21 mouse cellular contexts compared by ENCODE assay signal in genomic region chr7:50755516-50755915, GRCm38 (mm10).
DNase-seq lines count a peak whose midpoint lies in the region; ATAC-seq and TF ChIP-seq lines count a peak whose summit lies in the region.
"Had no signal": no experiment of that assay in that cellular context is flagged by ENCODE, and none has a peak within 500 bp of the region (broad histone marks: within the 10 kb centered on the region; RNA-seq: fewer than 3 reads in every experiment).

No protein-coding gene starts in this region.

- H3K79me2 ChIP-seq in liver, adult 2 months (ENCODE audit: control insufficient read depth, insufficient read depth, low read length) = no peaks in the 10 kb centered on the region

- peak; percentile 61 for DNase-seq in liver, adult 2 months (ENCODE audit: extremely low read depth, low read depth, low spot score)
- DNase-seq in liver, embryonic 11.5 days (ENCODE audit: low spot score) = no peak
- no peak for DNase-seq in liver, postnatal 0 days
- no peak for DNase-seq in liver
- DNase-seq in lung, embryonic 14.5 days = peak; percentile 15
- no peak for DNase-seq in lung, postnatal 0 days (ENCODE audit: low spot score)
- DNase-seq: adrenal gland, adult 2 months; adrenal gland, adult 8-10 months; adrenal gland, postnatal 10 days; adrenal gland, postnatal 14 days; adrenal gland, postnatal 25 days; adrenal gland, postnatal 36 days; B cell, adult 2 months; cerebellum, adult 11 months; cerebellum, adult 11-12 months; cerebellum, adult 18-20 months had no signal

- no peaks in the 10 kb centered on the region for H3K9me3 ChIP-seq in liver, embryonic 11.5 days (ENCODE audit: control insufficient read depth, low read length)
- no peaks in the 10 kb centered on the region for H3K9me3 ChIP-seq in liver, postnatal 0 days (ENCODE audit: low read length)
- no peaks in the 10 kb centered on the region for H3K9me3 ChIP-seq in lung, embryonic 14.5 days (ENCODE audit: low read depth, low read length)
- H3K9me3 ChIP-seq in lung, postnatal 0 days (ENCODE audit: low read length) = no peaks in the 10 kb centered on the region
- H3K9me3 ChIP-seq: G1E had no signal

- TF ChIP-seq POLR2A in liver, adult 2 months (IDR thresholded peaks at IDR 0.05; ENCODE audit: extremely low read depth, insufficient read depth, low read length) = no peak

- 32% methylated on average over 3 of the region's 3 CpGs for WGBS in liver, adult 2 months
- WGBS in liver, embryonic 11.5 days = 69% methylated on average over 3 of the region's 3 CpGs
- 58% methylated on average over 3 of the region's 3 CpGs for WGBS in liver, postnatal 0 days (ENCODE audit: insufficient replicate concordance)
- 54% methylated on average over 3 of the region's 3 CpGs for WGBS in lung, embryonic 14.5 days
- 58% methylated on average over 3 of the region's 3 CpGs for WGBS in lung, postnatal 0 days

- TF ChIP-seq EP300 in liver, postnatal 0 days (IDR thresholded peaks at IDR 0.05; ENCODE audit: low read depth) = no peak
- no peak for TF ChIP-seq EP300 in lung, postnatal 0 days (IDR thresholded peaks at IDR 0.05)

- H3K4me3 ChIP-seq in liver, adult 2 months (ENCODE audit: insufficient read depth, low read depth, low read length) = no peak overlapping the region
- no peak overlapping the region for H3K4me3 ChIP-seq in liver, embryonic 11.5 days (ENCODE audit: low read depth, low read length)
- no peak overlapping the region for H3K4me3 ChIP-seq in liver, postnatal 0 days (ENCODE audit: low read depth, low read length)
- no peak overlapping the region for H3K4me3 ChIP-seq in lung, embryonic 14.5 days (ENCODE audit: low read depth, low read length)
- H3K4me3 ChIP-seq in lung, postnatal 0 days (ENCODE audit: low read depth, low read length) = no peak overlapping the region

- no peak overlapping the region for H3K9ac ChIP-seq in liver, adult 2 months (ENCODE audit: low read depth, low read length)
- no peak overlapping the region for H3K9ac ChIP-seq in liver, embryonic 11.5 days (ENCODE audit: low read depth, low read length)
- no peak overlapping the region for H3K9ac ChIP-seq in liver, postnatal 0 days (replicated peaks)
- no peak overlapping the region for H3K9ac ChIP-seq in lung, embryonic 14.5 days
- H3K9ac ChIP-seq in lung, postnatal 0 days (replicated peaks; ENCODE audit: low read depth) = no peak overlapping the region

- no peak for TF ChIP-seq CTCF in liver, adult 2 months (IDR thresholded peaks at IDR 0.05; ENCODE audit: low read depth, low read length)
- no peak for TF ChIP-seq CTCF in liver, postnatal 0 days (IDR thresholded peaks at IDR 0.05; ENCODE audit: low read depth)
- no peak for TF ChIP-seq CTCF in lung, embryonic 14.5 days (IDR thresholded peaks at IDR 0.05; ENCODE audit: low read depth)
- no peak for TF ChIP-seq CTCF in lung, postnatal 0 days (IDR thresholded peaks at IDR 0.05)

- H3K4me1 ChIP-seq in liver, adult 2 months (ENCODE audit: control insufficient read depth, insufficient read depth, low read length) = no peaks in the 10 kb centered on the region
- no peaks in the 10 kb centered on the region for H3K4me1 ChIP-seq in liver, embryonic 11.5 days (replicated peaks; ENCODE audit: control insufficient read depth, insufficient read depth, low read length)
- H3K4me1 ChIP-seq in liver, postnatal 0 days (ENCODE audit: insufficient read depth) = no peaks in the 10 kb centered on the region
- H3K4me1 ChIP-seq in lung, embryonic 14.5 days (ENCODE audit: insufficient read depth) = no peaks in the 10 kb centered on the region
- no peaks in the 10 kb centered on the region for H3K4me1 ChIP-seq in lung, postnatal 0 days (ENCODE audit: insufficient read depth, low read depth, low read length)

- ATAC-seq in liver, embryonic 11.5 days (replicated peaks; ENCODE audit: low FRiP score) = no peak
- peak; percentile 85 for ATAC-seq in liver, postnatal 0 days
- no peak for ATAC-seq in lung, embryonic 14.5 days (ENCODE audit: insufficient read depth)
- ATAC-seq in lung, postnatal 0 days = no peak
- ATAC-seq: activated CD4-positive, CD25-positive, alpha-beta regulatory T cell, adult 4 months; CD4-positive, CD25-positive, alpha-beta regulatory T cell, adult 4 months; Patski had no signal

- H3K4me2 ChIP-seq in liver, embryonic 11.5 days = no peak overlapping the region
- H3K4me2 ChIP-seq in liver, postnatal 0 days (ENCODE audit: low read depth, low read length) = no peak overlapping the region
- H3K4me2 ChIP-seq in lung, embryonic 14.5 days = no peak overlapping the region
- no peak overlapping the region for H3K4me2 ChIP-seq in lung, postnatal 0 days (replicated peaks; ENCODE audit: low read depth, low read length)

- H3K27me3 ChIP-seq in liver, adult 2 months (ENCODE audit: control insufficient read depth, insufficient read depth, low read length) = no peaks in the 10 kb centered on the region
- H3K27me3 ChIP-seq in liver, embryonic 11.5 days (replicated peaks; ENCODE audit: control insufficient read depth, insufficient read depth, low read length) = no peaks in the 10 kb centered on the region
- H3K27me3 ChIP-seq in liver, postnatal 0 days (ENCODE audit: insufficient read depth, low read length) = no peaks in the 10 kb centered on the region
- no peaks in the 10 kb centered on the region for H3K27me3 ChIP-seq in lung, embryonic 14.5 days (ENCODE audit: insufficient read depth, low read length)
- H3K27me3 ChIP-seq in lung, postnatal 0 days (replicated peaks; ENCODE audit: insufficient read depth, low read length) = no peaks in the 10 kb centered on the region
- H3K27me3 ChIP-seq: CH12.LX, Patski had no signal

- no peaks in the 10 kb centered on the region for H3K36me3 ChIP-seq in liver, adult 2 months (ENCODE audit: control insufficient read depth, insufficient read depth, low read length)
- no peaks in the 10 kb centered on the region for H3K36me3 ChIP-seq in liver, embryonic 11.5 days (ENCODE audit: control insufficient read depth, insufficient read depth, low read length)
- H3K36me3 ChIP-seq in liver, postnatal 0 days (replicated peaks; ENCODE audit: insufficient read depth, low read length) = no peaks in the 10 kb centered on the region
- no peaks in the 10 kb centered on the region for H3K36me3 ChIP-seq in lung, embryonic 14.5 days (ENCODE audit: insufficient read depth)
- H3K36me3 ChIP-seq in lung, postnatal 0 days (ENCODE audit: insufficient read depth, low read length) = no peaks in the 10 kb centered on the region
- H3K36me3 ChIP-seq: G1E had no signal

- no peak overlapping the region for H3K27ac ChIP-seq in liver, adult 2 months (replicated peaks; ENCODE audit: insufficient read depth, low read depth, low read length)
- H3K27ac ChIP-seq in liver, embryonic 11.5 days (ENCODE audit: low read depth, low read length) = no peak overlapping the region
- H3K27ac ChIP-seq in liver, postnatal 0 days (ENCODE audit: low read depth) = no peak overlapping the region
- H3K27ac ChIP-seq in lung, embryonic 14.5 days (ENCODE audit: low read depth) = no peak overlapping the region
- no peak overlapping the region for H3K27ac ChIP-seq in lung, postnatal 0 days (ENCODE audit: low read length)

Comparison
In these comparisons a context has a peak if more than half of its experiments do, and no peak if none do; other contexts are left out.
1. DNase-seq: peak in liver, adult 2 months (single experiment) and lung, embryonic 14.5 days (single experiment); none in liver, embryonic 11.5 days (single experiment), liver, postnatal 0 days (single experiment), liver (single experiment) and lung, postnatal 0 days (single experiment).